Mouse (Mus musculus) layer of hippocampus, adult 18-20 months (tissue): ENCODE results near the gene Loxl4. TPM values are rescaled to one million over a fixed set of nuclear protein-coding genes. Genes with fewer than 3 reads are reported as not detected.

Source experiments
- DNase-seq, 2 experiments: peaks; one replicate each; pipeline ENCODE4 v3.0.0; 2022; ENCODE audit warnings: low spot score in 2 of 2
- total RNA-seq, 2 experiments: library from RNA; stranded (reverse); gene quantifications; 2 replicates each; pipeline ENCODE4 v1.2.3; 2021

Gene Loxl4
- total RNA-seq, 2 experiments from 2014 or later, result 0.13 to 0.17 TPM

- no peak for DNase-seq
Observed at GRCm38 (mm10) chr19:42567020-42567419, 45.6 kb downstream of the Loxl4 start.

GRCm38 (mm10) chr19:42566283-42567019 is 46.2 kb downstream of the Loxl4 start:
- no peak for DNase-seq

GRCm38 (mm10) chr19:42563726-42564270 is 48.8 kb downstream of the Loxl4 start:
- DNase-seq, result no peak

DNA sequence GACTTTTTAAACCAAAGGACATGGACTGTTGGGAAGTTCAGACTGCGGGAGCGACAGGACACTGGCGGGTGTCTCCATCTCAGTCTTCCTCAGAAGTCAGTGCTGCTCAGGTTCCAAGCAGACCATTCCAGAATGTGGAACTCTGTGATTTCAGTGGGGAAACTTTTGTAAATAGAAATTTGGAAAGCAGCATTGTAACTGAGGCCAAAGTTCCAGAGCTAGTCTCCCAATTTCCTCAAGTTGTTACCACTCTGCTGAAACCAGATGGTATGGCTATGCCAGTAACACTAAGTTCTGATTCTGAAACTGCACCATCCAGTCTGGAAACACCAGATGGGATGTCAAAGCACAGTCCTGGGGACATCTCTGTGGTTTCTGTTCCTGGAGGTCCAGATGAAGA is 49.6 kb downstream of the Loxl4 start:
- peak in 1 of 2 experiments; percentile 16 for DNase-seq

GRCm38 (mm10) chr19:42561991-42562390 is 50.6 kb downstream of the Loxl4 start:
- DNase-seq, result no peak

- DNase-seq, result no peak
Observed at GRCm38 (mm10) chr19:42558701-42559100, 53.9 kb downstream of the Loxl4 start.

Other genes starting within 250 kb of the Loxl4 start
- 100 to 1,000 TPM in 1 of 2 experiments, 10 to 100 TPM in 1; 90.4 to 104 TPM for gene Crtac1, start 181.0 kb downstream of the Loxl4 start, total RNA-seq
- gene R3hcc1l, start 94.1 kb downstream of the Loxl4 start, total RNA-seq, result 10 to 100 TPM; 26.4 to 29.5 TPM
- gene Pyroxd2, start 140.0 kb upstream of the Loxl4 start, total RNA-seq, result 1 to 10 TPM; 2.5 to 3.5 TPM
- gene Hps1, start 167.2 kb upstream of the Loxl4 start, total RNA-seq, result 10 to 100 TPM; 12.8 to 13.9 TPM